Mouse (Mus musculus): ENCODE data around the gene BC024978.
A peak's percentile ranks its signal among the peaks of the same experiment; 100 is the strongest.

The BC024978 gene

DNA sequence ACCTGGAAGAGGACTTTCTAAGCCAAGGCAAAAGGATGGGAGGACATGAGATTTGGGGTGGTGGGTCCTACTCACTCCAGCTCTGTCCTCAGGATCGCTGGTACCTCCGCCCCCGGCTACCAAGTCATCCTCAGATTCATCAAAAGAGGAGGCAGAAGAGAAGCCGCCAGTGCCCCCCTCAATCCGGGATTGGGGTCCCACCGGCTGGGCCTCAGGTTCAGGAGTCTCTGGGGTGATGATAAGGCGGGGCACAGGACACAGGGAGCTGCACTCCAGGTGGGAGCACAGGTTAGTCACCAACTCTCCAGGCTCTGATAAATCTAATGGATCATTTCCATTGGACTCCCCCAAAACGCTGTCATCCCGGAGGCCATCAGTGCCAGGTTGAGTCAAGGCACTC lies 31.7 kb downstream of the BC024978 start:
- DNase-seq = no peak

DNA sequence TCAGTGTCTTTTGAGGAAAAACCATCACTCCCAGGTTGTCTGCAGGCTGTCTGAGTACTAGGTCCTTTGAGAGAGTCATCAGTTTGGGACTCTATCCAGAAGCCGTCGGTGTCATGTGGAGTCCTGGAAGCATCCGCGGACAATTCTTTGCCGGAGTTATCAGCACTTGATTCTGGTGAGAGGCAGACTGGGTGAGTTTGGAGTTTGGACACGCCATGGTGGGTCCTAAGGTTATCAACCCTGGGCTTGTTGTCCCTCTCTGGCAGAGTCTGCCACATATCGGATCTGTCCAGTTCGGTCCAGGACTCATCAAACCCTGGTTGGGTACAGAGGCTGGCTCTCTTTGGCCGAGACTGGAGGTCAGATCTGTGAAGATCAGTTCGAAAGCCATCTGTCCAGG lies 32.1 kb downstream of the BC024978 start:
- no peak for DNase-seq

DNA sequence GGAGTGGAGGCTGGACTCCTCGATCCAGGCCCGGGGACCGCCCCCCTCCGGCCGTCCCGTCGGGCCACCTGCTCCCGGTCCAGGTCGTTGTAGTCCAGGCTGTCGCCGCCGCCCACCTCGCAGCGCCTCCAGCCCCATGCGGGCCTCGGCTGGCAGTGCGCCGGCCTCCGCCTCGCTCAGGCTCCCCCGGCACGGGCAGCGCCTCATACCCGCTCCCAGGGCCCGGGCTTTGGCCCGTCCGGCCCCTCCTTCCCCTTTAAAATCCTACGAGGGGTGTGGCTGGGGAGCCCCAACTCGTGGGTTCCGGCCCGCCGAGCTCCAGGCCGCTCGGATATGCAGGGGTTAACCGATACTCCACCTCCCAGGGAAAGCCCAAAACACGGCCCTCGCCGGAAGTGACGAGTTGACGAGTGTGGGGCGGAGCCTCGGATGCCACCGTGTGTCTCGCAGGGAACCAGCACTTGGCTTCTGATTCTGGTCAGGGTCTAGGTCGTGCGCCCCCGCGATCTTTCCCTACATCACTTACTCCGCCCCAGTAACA lies 32.8 kb downstream of the BC024978 start, which contains the start of gene Itpkc:
Gene Itpkc, minus strand, starts transcription at position 381 of the 541 bp plus-strand sequence.
- peak; percentile 92 for DNase-seq

DNA sequence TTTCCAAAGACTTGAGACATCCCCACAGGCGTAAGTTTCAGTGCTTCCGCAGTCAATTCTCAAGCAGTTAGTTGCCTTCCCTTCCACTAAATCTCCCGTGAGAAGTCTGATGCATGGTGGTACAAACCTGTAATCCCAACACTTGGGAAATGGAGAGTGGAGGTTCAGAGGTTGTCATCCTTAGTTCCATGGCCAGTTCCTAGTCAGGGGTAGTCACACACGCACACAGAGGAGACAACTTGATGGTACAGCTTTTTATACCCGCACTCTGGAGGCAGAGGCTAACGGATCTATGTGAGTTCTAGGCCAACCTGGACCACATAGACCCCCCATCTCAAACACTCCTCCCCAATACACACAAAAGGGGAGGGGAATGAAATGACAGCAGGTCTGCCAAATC lies 33.3 kb downstream of the BC024978 start:
- DNase-seq = no peak

DNA sequence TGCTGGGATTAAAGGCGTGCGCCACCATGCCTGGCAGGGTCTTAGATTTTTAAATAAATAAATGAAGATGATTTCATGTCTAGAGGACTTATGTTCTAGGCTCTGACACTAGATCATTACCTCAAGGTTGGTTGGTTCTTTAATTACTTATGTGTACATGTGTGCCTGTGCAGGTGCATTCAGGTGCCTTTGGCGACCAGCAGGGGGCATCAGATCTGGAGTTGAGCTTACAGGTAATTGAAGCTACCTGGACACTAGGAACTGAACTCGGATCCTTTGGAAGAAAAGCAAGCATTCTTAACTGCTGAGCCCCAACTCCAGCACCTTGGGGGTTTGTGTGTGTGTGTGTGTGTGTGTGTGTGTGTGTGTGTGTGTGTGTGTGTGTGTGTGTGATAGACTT lies 35.2 kb downstream of the BC024978 start:
- no peak for DNase-seq

DNA sequence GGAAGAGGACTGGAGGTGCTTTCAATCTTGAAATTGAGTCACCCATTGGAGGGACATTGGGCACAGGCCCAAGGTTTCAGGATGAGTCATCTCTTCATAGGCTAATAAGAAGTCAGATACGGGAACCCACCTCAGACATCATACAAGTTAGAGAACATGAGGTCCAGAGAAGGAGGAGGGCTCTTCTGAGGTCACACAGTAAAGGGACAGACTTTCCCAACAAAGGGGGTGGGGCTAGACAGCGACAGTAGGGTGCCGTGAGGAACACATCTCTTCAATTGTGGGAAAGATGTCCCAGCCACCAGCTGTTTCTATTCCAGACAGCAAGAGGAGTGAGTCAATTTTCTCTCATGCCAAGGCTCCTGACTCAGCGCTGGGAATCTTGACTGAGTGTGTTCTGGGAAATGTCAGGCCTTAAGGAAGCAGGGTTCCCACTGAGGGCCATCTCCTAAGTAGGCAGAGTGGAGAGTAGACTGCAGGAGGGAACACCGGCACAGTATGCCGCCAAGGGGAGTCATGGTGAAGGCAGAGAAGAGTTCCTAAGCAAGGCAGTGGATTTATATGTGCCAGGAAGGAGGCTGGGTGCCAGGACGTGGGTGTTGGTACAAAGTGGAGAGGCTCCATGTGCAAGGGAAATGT lies 36.2 kb downstream of the BC024978 start:
- no peak for DNase-seq

DNA sequence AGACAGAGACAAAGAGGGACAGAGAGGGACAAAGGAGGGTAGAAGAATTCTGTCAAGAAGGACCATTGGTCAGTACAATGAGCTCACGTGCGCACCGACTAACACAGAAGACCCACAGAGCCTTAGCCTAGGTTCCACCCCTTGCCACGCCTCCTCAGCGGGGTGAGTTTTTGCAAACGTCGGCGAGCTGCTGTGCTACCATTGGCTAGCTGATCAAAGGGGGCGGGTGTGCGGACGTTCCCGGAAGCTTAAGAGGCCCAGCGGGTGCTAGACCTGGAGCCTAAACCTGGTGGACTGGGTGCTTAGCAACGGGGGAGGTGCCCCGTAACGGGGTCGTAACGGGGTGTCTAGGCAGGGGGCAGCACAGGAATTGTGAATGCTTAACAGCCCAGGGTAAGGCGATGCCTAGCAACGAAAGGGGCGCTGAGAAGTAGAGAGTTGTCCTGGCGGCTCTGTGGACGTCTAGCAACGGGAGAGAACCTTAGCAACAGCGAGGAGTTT lies 37.2 kb downstream of the BC024978 start, which contains the start of gene Coq8b:
Gene Coq8b, plus strand, starts transcription at position 243 of the 501 bp plus-strand sequence.
- DNase-seq = peak; percentile 95

DNA sequence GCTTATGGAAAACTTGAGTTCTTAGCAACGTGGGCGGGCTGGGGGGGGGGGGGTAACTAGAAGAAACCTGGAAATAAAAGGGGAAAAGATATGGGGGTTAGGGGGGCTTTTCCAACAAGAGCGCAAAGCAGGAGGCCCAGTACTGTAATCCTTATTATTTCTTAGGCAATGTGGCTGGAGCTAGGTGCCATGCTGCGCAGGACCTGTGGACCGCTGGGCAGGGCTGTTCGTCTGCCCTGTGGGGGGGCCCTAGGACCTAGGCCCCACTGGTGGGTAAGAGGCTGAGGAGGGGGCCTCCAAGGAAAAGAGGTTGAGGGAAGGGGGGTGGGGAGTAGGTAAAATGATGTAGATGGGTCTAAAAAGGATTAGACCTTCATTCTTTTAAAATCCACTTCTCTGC lies 37.7 kb downstream of the BC024978 start:
- DNase-seq = peak; percentile 29

DNA sequence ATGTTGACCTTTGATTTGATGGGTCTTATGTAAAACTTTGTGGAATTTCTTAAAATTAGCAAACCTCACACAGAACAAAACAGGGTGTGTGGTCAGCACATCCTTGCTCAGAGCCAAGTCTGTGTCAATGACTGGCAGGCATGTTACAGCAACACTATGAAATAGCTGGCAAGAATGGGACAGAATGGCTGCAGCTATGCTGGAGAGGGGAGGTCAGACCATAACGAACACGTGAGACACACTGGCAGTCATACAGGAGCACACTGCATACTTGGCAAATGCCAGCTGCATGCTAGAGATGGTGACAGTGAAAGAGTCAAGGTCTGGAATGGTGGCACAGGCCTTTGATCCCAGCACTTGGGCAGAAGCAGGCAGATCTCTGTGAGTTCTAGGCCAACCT lies 40.1 kb downstream of the BC024978 start:
- DNase-seq = no peak

DNA sequence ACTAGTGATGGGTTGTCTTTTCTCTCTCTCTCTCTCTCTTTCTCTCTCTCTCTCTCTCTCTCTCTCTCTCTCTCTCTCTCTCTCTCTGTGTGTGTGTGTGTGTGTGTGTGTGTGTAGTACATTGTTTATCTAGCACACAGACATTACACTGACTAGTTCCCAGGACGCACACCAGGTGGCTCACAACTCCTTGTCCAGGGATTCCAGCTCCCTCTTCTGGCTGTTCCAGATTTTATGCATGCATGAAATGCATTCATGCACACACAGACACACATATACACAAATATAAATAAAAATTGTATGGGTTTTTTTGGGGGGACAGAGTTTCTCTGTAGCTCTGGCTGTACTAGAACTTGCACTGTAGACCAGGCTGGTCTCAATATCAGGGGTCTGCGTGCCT lies 41.9 kb downstream of the BC024978 start:
- DNase-seq = no peak

DNA sequence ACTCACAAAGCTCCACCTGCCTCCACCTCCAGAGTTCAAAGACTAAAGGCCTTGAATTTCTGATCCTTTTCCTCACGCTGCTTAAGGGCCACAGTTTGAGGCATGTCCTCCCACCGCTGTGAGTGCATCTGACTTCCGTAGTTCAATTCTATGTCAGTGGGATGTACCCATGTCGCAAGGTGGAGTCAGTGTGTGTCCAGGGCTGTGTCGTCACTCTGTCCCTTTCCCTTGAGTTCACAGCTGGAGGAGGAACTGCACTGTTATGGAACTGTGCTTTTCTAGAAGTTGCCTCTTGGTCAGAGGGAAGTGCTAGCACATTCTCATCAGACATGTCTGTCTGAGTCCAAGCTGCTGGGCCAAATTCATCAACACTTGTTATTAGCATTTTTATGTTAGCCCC lies 43.0 kb downstream of the BC024978 start:
- DNase-seq = no peak

DNA sequence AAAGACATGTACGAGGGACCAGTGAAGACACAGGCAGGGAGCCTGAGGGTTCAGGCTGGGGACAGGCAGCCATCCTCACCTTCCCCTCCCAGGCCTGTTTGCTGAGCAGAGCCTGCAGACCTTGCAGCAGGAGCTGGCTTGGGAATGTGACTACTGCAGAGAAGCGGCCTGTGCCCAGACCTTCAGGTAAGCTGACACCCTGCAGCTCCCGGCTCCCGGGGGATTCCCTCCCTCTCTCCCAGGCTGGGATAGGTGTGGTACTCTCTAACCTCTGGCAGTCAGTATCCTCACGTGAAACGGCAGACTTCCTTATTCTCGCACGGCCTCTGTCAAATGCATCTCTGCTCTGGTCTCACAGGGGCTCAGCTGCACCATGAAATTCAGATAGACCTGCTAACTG lies 47.6 kb downstream of the BC024978 start:
- DNase-seq = no peak

DNA sequence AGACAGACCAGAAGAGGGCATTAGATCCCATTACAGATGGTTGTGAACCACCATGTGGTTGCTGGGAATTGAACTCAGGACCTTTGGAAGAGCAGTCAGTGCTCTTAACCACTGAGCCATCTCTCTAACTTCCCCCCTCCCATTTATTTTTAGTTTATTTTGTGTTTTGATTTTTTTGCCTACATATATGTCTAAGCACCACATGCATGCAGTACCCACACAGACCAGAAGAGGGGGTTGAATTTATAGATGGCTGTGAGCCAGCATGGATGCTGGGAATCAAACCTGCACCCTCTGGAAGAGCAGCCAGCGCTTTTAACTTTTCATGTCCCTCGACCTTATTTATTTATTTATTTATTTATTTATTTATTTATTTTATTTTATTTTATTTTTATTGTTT lies 48.5 kb downstream of the BC024978 start:
- DNase-seq = peak; percentile 51

DNA sequence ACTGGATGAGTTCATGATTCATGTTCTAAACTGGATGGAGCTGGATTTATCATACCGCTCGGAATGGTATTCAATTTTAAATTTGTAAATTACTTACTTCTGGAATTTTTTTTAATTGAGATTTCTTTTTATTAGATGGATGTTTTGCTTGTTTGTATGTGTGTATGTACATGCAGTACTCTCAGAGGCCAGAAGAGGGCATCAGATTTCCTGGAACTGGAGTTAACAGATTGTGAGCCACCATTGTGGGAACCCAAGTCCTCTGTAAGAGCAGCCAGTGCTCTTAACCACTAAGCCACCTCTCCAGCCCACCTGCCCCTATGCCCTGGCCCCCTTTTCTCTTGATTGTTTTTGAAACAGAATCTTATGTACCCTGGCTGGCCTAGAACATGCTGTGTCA lies 53.6 kb downstream of the BC024978 start:
- DNase-seq = peak; percentile 43

DNA sequence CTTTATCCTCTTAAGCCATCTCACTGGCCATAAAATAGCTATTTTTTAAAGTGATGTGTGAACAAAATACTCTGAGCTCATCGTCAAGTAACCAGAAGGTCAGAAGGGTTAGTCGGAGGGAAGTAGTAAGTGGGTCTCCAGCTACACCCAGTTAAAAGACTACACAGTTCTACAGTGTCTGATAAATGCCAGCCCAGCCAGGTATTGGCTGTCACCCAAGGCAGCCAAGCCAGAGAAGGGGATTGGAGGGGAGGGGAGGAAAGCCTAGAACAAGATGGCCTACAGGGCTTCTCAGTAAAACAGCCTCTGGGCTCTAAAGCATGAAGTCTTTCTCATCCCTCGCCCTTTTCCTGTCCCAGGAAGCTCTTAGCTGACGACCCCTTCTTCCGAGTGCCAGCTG lies 54.3 kb downstream of the BC024978 start:
- DNase-seq = no peak

DNA sequence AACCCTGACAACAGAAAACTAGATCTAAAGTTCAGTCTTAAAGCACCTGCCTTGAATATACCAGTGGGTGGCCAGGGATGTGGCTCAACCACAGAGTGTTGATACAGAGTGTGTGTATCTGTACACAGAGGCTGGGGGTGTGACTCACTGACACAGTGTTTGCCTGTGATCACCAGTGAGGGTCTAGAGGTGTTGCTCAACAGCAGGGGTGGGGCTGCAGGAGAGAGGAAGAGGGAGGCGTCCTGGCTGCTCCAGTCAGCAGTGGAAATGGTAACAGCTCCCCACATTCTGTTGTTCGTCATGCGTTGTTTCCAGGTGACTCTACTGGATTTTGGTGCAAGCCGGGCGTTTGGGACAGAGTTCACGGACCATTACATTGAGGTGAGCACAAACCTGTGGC lies 56.4 kb downstream of the BC024978 start:
- DNase-seq = no peak

DNA sequence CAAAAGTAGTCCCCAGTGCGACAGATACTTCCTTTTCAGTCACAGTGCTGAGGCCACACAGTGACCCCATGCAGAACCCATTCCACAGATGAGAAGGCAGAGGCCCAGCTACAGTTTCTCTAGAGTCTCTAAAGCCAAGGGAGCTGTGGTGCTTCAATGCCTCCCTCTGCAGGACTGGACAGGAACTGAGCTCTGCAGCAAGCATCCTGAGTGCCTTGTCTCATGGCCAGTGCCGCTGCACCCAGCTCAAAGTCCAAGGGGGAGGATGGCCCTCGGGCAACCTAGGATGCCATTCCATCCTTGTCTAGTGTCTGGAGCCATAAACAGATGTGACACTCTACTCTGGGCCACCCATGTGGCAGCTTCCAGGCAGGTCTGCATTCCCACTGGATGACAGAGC lies 60.1 kb downstream of the BC024978 start:
- DNase-seq = no peak

DNA sequence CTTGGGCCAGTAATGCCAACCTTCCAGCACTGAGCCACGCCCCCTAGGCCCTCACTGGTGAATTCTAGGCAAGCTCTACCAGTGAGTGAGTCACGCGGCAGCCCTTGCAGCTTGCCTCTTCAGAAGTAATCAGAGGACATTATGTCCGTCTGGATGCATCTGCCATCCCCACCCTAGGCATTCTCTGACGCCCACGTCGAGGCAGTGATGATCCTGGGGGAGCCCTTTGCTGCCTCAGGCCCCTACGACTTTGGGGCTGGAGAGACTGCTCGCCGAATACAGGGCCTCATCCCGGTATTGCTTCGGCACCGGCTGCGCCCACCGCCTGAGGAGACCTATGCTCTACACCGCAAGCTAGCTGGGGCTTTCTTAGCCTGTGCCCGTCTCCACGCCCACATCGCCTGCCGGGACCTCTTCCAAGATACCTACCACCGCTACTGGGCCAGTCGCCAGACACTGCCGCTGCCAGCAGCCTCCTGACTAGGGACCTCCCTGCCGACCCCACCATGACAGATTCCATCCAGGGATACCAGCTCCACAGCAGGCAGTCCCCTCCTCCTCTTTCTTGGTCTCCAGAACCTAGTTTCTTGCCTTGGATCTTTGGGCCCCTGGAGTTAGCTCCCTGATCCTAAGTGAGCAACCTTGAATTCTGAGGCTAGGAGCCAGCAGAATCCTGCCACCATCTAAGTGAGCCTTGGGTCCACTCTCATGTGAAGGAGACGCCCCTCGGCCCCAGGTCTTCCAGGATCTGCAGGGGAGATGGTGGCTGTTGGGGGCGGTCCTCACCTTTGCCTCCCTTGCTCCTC lies 61.7 kb downstream of the BC024978 start:
- no peak for DNase-seq

DNA sequence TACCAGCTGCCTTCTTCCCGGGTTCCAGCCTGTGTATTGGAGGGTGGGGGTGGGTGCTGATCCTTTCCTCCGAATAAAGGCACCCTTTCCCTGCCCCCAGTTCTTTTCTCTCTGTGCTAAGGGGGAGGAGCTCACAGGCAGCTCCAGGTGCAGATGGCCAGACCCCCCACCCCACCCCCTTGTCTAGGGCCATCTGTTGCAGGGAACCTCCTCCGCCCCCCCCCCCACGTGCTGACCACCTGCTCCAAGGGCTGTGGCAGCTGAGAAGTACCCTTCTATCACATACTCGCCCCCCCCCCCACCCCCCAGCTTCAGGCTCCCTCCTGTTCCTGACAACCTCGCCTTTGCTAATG lies 62.2 kb downstream of the BC024978 start:
- DNase-seq = no peak

DNA sequence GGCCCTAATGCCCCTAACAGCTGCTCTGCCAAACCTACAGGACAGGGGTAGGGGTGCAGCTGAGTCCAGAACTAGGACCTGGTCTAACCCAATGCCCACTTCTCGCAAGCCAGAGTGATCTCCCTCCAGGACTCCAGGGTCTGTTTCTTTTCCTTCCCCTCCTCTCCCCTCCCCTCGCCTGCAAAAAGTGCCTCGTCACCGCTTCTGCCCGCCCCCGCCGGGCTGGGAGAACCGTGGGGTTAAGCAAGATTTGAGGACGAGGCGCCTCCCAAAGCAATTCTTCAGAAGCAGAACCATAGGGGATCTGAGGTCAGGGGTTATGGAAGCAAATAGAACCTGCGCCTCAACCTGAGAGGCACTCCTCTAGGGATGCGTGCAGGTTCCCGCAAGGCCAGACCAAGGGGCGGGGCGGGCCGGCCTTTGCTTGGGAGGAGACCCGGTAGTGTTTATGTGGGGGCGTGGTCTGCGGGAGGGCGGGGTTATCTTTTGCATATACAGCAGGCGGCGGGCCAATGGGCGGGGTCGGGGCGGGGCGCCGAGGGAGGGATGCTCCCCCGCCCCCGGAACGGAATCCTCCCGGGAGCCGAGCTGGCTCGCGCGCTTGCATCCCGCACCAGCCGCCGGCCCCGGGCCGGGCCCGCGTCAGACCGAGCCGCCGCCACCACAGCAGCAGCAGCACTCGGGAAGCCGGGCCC lies 62.8 kb downstream of the BC024978 start, which contains the start of gene Numbl:
Gene Numbl, plus strand, starts transcription at position 229 of the 695 bp plus-strand sequence.
- peak; percentile 95 for DNase-seq

DNA sequence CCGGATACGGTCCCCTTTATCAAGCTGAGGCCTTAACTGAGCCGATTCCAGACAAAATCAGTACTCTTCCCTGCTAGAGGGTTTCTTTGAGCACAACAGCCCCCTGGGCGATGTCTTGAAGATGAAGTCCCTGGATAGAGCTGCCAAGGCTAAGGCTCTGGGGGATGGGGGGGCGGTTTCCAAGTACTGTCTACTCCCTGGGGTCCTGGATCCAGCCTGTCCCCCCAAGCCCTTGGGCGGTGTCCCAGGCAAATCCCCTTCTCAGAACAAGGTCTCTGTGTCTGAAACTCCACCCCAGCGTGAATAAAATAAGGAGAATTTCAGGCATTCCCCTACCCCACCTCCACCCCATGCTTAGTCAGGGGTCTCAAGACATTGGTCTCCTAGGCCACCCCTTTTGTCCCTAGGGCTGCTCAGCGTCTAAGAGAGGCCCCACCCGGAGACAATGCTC lies 63.7 kb downstream of the BC024978 start:
- DNase-seq = peak; percentile 30

DNA sequence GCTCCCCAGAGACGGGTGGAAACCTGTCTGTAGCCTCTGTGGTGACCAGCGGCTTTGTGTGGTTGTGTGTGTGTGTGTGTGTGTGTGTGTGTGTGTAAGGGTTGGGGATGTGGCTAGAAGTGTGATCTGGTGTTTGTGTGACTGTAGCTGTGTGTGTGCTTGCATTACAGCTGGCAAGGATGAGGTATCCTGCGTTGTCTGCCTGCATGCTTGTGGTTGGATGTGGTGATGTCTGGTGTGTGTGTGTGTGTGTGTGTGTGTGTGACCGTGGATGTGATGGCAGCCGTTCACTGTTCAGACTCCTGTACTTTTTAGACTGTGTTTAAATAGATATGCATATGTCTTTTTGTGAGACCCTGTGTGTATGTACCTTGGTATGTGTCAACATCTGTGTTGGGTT lies 64.2 kb downstream of the BC024978 start:
- DNase-seq = no peak

Data from thymus, postnatal 14 days (tissue).